Mouse (Mus musculus): Measurements from ENCODE around the gene Pnpla2. TPM values are rescaled to one million over a fixed set of nuclear protein-coding genes. Genes with fewer than 3 reads are reported as not detected.
A peak's percentile ranks its signal among the peaks of the same experiment; 100 is the strongest.

The Pnpla2 gene
- polyA plus RNA-seq, 1 experiment from 2014 or later = 68.0 TPM

GRCm38 (mm10) chr7:141468522-141469211, 13.7 kb downstream of the Pnpla2 start:
- Histone ChIP-seq H3K4me3 (replicated peaks; ENCODE audit: low read depth, low read length) (peak overlapping the region; percentile 66), H3K9me3 (replicated peaks; ENCODE audit: low read length) (no peaks in the 10 kb centered on the region), H3K36me3 (ENCODE audit: insufficient read depth, low read length) (peaks cover 23% of the 10 kb centered on the region), H3K27ac (peak overlapping the region; percentile 96), H3K4me2 (ENCODE audit: low read length) (peak overlapping the region; percentile 85), H3K9ac (ENCODE audit: low read depth, low read length) (peak overlapping the region; percentile 80), H3K27me3 (ENCODE audit: insufficient read depth, low read length) (no peaks in the 10 kb centered on the region), H3K4me1 (replicated peaks; ENCODE audit: insufficient read depth, low read length) (peaks cover 52% of the 10 kb centered on the region)
- WGBS = 10% methylated on average over 8 of the region's 8 CpGs
- ATAC-seq (replicated peaks; ENCODE audit: low FRiP score, low read depth) (peak; percentile 65), DNase-seq (ENCODE audit: low spot score) (peak; percentile 95)
- TF ChIP-seq CTCF (IDR thresholded peaks at IDR 0.05; ENCODE audit: low read depth) = peak; percentile 68

GRCm38 (mm10) chr7:141469352-141469751, 14.4 kb downstream of the Pnpla2 start:
- peak overlapping the region; percentile 85 for H3K4me2 ChIP-seq (ENCODE audit: low read length)
- H3K9ac ChIP-seq (ENCODE audit: low read depth, low read length) = peak overlapping the region; percentile 80
- ATAC-seq (replicated peaks; ENCODE audit: low FRiP score, low read depth) = no peak
- DNase-seq (ENCODE audit: low spot score) = no peak
- no peak for TF ChIP-seq CTCF (IDR thresholded peaks at IDR 0.05; ENCODE audit: low read depth)
- H3K36me3 ChIP-seq (ENCODE audit: insufficient read depth, low read length) = peaks cover 23% of the 10 kb centered on the region
- WGBS = 45% methylated on average over 6 of the region's 6 CpGs
- H3K27me3 ChIP-seq (ENCODE audit: insufficient read depth, low read length) = no peaks in the 10 kb centered on the region
- no peaks in the 10 kb centered on the region for H3K9me3 ChIP-seq (replicated peaks; ENCODE audit: low read length)
- peaks cover 51% of the 10 kb centered on the region for H3K4me1 ChIP-seq (replicated peaks; ENCODE audit: insufficient read depth, low read length)
- H3K4me3 ChIP-seq (replicated peaks; ENCODE audit: low read depth, low read length) = peak overlapping the region; percentile 66; the same call in 1 of the 2 replicates
- H3K27ac ChIP-seq = peak overlapping the region; percentile 96

GRCm38 (mm10) chr7:141469901-141470636, 15.1 kb downstream of the Pnpla2 start:
- no peak for TF ChIP-seq CTCF (IDR thresholded peaks at IDR 0.05; ENCODE audit: low read depth)
- no peaks in the 10 kb centered on the region for H3K27me3 ChIP-seq (ENCODE audit: insufficient read depth, low read length)
- H3K4me1 ChIP-seq (replicated peaks; ENCODE audit: insufficient read depth, low read length) = peaks cover 45% of the 10 kb centered on the region
- H3K36me3 ChIP-seq (ENCODE audit: insufficient read depth, low read length) = peaks cover 23% of the 10 kb centered on the region
- ATAC-seq (replicated peaks; ENCODE audit: low FRiP score, low read depth) (no peak), DNase-seq (ENCODE audit: low spot score) (no peak)
- no peak overlapping the region for H3K9ac ChIP-seq (ENCODE audit: low read depth, low read length)
- peak overlapping the region; percentile 85; the same call in 1 of the 2 replicates for H3K4me2 ChIP-seq (ENCODE audit: low read length)
- H3K27ac ChIP-seq = peak overlapping the region; percentile 42; the same call in 1 of the 2 replicates
- WGBS = 87% methylated on average over 18 of the region's 18 CpGs
- H3K4me3 ChIP-seq (replicated peaks; ENCODE audit: low read depth, low read length) = no peak overlapping the region
- H3K9me3 ChIP-seq (replicated peaks; ENCODE audit: low read length) = no peaks in the 10 kb centered on the region

GRCm38 (mm10) chr7:141470637-141470944, 15.6 kb downstream of the Pnpla2 start:
- Histone ChIP-seq H3K27me3 (ENCODE audit: insufficient read depth, low read length) (no peaks in the 10 kb centered on the region), H3K36me3 (ENCODE audit: insufficient read depth, low read length) (peaks cover 23% of the 10 kb centered on the region), H3K9ac (ENCODE audit: low read depth, low read length) (no peak overlapping the region), H3K4me3 (replicated peaks; ENCODE audit: low read depth, low read length) (no peak overlapping the region), H3K4me2 (ENCODE audit: low read length) (no peak overlapping the region), H3K9me3 (replicated peaks; ENCODE audit: low read length) (no peaks in the 10 kb centered on the region), H3K27ac (no peak overlapping the region), H3K4me1 (replicated peaks; ENCODE audit: insufficient read depth, low read length) (peaks cover 40% of the 10 kb centered on the region)
- DNase-seq (ENCODE audit: low spot score) (no peak), ATAC-seq (replicated peaks; ENCODE audit: low FRiP score, low read depth) (no peak)
- 91% methylated on average over 10 of the region's 10 CpGs for WGBS
- TF ChIP-seq CTCF (IDR thresholded peaks at IDR 0.05; ENCODE audit: low read depth) = no peak

- DNase-seq (ENCODE audit: low spot score) (no peak), ATAC-seq (replicated peaks; ENCODE audit: low FRiP score, low read depth) (no peak)
- Histone ChIP-seq H3K27me3 (ENCODE audit: insufficient read depth, low read length) (no peaks in the 10 kb centered on the region), H3K4me1 (replicated peaks; ENCODE audit: insufficient read depth, low read length) (peaks cover 39% of the 10 kb centered on the region), H3K4me3 (replicated peaks; ENCODE audit: low read depth, low read length) (no peak overlapping the region), H3K4me2 (ENCODE audit: low read length) (no peak overlapping the region), H3K9ac (ENCODE audit: low read depth, low read length) (no peak overlapping the region), H3K27ac (no peak overlapping the region), H3K9me3 (replicated peaks; ENCODE audit: low read length) (no peaks in the 10 kb centered on the region), H3K36me3 (ENCODE audit: insufficient read depth, low read length) (peaks cover 23% of the 10 kb centered on the region)
- WGBS = 88% methylated on average over 1 of the region's 1 CpGs
- TF ChIP-seq CTCF (IDR thresholded peaks at IDR 0.05; ENCODE audit: low read depth) = no peak
Observed at GRCm38 (mm10) chr7:141471236-141471635, 16.2 kb downstream of the Pnpla2 start.

GRCm38 (mm10) chr7:141472226-141472625, 17.2 kb downstream of the Pnpla2 start:
- H3K27ac ChIP-seq = no peak overlapping the region
- no peak for DNase-seq (ENCODE audit: low spot score)
- H3K9ac ChIP-seq (ENCODE audit: low read depth, low read length) = no peak overlapping the region
- peaks cover 38% of the 10 kb centered on the region for H3K4me1 ChIP-seq (replicated peaks; ENCODE audit: insufficient read depth, low read length)
- 76% methylated on average over 6 of the region's 6 CpGs for WGBS
- no peak overlapping the region for H3K4me2 ChIP-seq (ENCODE audit: low read length)
- H3K27me3 ChIP-seq (ENCODE audit: insufficient read depth, low read length) = no peaks in the 10 kb centered on the region
- no peak overlapping the region for H3K4me3 ChIP-seq (replicated peaks; ENCODE audit: low read depth, low read length)
- TF ChIP-seq CTCF (IDR thresholded peaks at IDR 0.05; ENCODE audit: low read depth) = no peak
- ATAC-seq (replicated peaks; ENCODE audit: low FRiP score, low read depth) = no peak
- peaks cover 23% of the 10 kb centered on the region for H3K36me3 ChIP-seq (ENCODE audit: insufficient read depth, low read length)
- no peaks in the 10 kb centered on the region for H3K9me3 ChIP-seq (replicated peaks; ENCODE audit: low read length)

All from kidney, postnatal 0 days (tissue).